Mouse (Mus musculus): Measurements from ENCODE around the gene Camta1.

The Camta1 gene

DNA sequence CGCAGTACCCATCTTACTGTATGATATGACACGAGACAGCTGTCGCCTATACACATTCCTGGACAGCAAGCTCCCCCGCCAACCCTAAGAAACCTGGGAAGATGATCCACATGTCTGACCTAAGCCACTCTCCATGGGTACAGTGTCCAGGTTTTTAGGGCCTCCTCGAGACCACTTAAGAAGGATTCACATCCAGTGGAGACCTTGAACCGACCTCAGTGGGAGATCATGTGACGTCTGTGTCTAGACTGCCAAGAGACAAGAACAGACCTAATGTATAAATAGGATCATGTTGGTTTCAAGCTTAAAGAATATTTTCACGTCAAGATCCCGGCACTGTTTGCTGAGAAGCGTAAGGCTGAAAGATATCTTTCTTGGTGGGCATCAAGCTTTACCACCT is 757.5 kb downstream of the Camta1 start:
- POLR2A ChIA-PET: interaction anchor here in 1 of 4 experiments (0.5 kb wide), 1 partner anchor 37 kb away, joined by 4 read pairs; no protein-coding TSS in a partner anchor

DNA sequence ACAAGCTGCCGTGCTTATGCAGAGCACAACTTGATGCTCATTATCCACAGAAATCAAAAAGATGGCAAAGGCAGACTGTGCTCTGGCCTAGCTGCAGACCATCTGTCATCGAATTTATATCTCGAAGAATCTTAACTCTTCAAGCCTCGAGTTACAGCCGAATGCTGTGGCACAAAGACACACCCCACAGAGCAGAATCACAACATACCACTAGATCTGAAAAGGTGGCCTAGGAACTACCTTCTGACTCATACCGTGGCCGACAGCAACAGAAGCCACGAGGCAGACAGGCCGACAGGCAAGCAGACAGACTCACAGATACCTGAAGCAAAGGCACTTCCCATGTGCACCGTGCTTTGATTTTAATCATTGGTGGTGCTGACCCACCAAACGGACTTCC is 758.0 kb downstream of the Camta1 start:
- ChIA-PET CTCF (interaction anchor here in 2 of 4 experiments (0.7 to 2.1 kb wide), 3 partner anchors 8 to 36 kb away, joined by 4 to 12 read pairs (median 4); no protein-coding TSS in a partner anchor), POLR2A (interaction anchor here in 1 of 4 experiments (0.5 kb wide), 1 partner anchor 37 kb away, joined by 4 read pairs; no protein-coding TSS in a partner anchor)

More for the DNA sequence above, 757.5 kb downstream of the Camta1 start:
- CTCF ChIA-PET: interaction anchor here in 2 of 4 experiments (0.6 to 2.1 kb wide), 4 partner anchors 9 to 179 kb away, joined by 4 to 12 read pairs (median 5); no protein-coding TSS in a partner anchor

DNA sequence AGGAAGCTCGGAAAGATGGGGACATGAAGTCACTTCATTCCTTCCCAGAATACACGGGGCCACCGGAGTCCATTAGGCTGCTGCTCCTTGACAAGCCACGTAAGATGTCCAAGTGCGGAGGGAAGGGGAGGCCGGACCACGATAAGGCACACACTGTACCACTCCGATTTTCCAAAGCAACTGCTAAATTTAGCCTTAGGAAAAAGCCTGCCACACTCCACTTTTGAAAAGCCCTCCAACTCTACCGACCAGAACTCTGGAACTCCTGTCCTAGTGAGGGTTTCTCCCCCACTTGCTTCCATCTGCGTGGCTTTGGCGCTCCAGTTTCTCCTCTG is 764.6 kb downstream of the Camta1 start:
- POLR2A ChIA-PET: interaction anchor here in 3 of 4 experiments (1.4 to 3.6 kb wide), 4 partner anchors 10 to 19 kb away, joined by 3 to 19 read pairs (median 4); no protein-coding TSS in a partner anchor
- CTCF ChIA-PET: interaction anchor here in 3 of 4 experiments (1.1 to 5.4 kb wide), 4 partner anchors 10 to 43 kb away, joined by 3 to 58 read pairs (median 13); no protein-coding TSS in a partner anchor

DNA sequence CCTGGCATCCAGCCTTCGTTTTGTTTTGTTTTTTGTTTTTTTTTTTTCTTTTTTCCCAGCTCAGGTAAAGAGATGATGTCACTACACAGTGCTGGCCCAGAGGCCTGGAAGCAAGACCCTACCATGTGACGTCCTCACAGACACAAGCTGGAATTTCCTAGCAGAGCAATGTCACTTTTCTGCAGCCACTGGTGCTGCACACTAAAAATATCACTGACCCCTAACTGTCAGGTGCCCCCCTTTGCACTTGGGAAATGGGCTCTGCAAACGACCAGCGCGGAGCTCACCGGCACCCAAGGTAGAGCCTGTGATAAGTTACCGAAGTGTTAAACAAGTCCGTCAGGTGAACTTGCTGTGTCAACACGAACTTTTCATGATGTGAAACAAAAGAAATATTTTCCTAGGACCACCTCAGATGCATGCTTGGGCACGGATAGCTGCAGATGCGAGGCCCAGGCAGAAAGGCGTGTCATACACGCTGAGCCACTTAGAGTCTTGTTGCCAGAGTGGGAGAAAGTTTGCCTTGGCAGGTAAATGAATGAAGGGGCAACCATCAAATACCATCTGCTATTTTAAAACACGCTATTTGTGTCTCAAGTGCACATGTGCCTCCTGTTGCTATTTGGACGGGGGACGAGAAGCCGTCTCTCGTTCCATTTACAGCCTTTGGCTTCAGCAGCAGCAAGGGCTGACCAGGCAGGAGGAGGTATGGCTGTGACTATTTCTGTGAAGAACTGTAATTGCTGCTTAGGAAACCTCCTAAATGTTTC is 765.2 kb downstream of the Camta1 start:
- ChIA-PET CTCF (interaction anchor here (0.5 to 5.4 kb wide), 19 partner anchors 8 to 900 kb away, joined by 3 to 58 read pairs (median 6); partner anchors contain the start of gene Phf13 (in 1 of the 4)), POLR2A (interaction anchor here in 3 of 4 experiments (0.6 to 3.6 kb wide), 12 partner anchors 11 to 837 kb away, joined by 3 to 19 read pairs (median 5); partner anchors contain the start of genes Dnajc11 (in 1 of the 3) and Vamp3 (in 1 of the 3))

DNA sequence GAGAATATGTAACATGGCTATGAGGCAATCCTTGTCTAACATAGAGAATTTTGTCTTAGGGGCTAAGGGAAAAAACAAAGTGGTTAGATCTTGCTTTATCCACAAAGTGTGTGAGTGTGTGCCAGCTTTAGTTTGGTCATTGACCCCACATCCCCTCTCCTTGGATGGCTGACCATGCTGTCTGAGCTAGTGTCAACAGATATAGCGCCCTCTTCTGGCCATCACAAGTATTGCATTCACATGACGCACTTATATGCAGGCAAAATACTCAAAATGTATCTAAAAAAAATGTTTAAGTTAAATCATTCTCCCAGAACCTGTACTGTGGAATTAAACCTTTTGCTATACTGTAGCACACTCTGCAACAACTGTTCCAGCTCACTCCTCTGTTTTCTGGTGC is 766.5 kb downstream of the Camta1 start:
- POLR2A ChIA-PET: interaction anchor here in 3 of 4 experiments (0.9 to 3.6 kb wide), 13 partner anchors 8 to 37 kb away, joined by 3 to 19 read pairs (median 6); partner anchors contain the start of gene Vamp3 (in 1 of the 3)

DNA sequence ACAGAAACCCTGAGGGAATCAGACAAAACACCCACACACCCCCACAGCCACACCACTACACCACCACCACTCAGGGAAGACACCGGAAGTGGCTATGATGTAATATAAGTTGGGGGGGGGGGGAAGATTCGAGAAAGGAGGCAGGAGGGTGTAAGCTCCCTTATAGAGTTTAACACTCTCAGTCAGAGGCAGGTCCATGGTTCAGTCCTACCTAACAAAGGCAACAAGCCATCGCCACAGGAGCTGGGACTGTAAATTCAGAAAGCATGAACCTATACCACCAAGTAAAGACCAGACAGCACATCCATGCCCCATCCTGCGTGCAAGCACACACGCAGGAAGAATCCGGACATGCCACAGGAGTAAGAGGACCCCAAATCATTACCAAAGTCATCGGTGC is 772.4 kb downstream of the Camta1 start, which contains the start of gene Gm13090:
Gene Gm13090, plus strand, starts transcription at position 301 of the 400 bp plus-strand sequence.
- CTCF ChIA-PET: interaction anchor here in 1 of 4 experiments (0.6 to 3.6 kb wide), 4 partner anchors 12 to 51 kb away, joined by 3 to 13 read pairs (median 4); no protein-coding TSS in a partner anchor
- POLR2A ChIA-PET: interaction anchor here in 2 of 4 experiments (0.8 to 1.4 kb wide), 2 partner anchors 10 to 19 kb away, joined by 3 to 7 read pairs; no protein-coding TSS in a partner anchor

More for the DNA sequence above, 766.5 kb downstream of the Camta1 start:
- CTCF ChIA-PET: interaction anchor here (0.5 to 5.4 kb wide), 41 partner anchors 8 to 951 kb away, joined by 3 to 58 read pairs (median 4); partner anchors contain the start of gene Per3 (in 1 of the 4)

DNA sequence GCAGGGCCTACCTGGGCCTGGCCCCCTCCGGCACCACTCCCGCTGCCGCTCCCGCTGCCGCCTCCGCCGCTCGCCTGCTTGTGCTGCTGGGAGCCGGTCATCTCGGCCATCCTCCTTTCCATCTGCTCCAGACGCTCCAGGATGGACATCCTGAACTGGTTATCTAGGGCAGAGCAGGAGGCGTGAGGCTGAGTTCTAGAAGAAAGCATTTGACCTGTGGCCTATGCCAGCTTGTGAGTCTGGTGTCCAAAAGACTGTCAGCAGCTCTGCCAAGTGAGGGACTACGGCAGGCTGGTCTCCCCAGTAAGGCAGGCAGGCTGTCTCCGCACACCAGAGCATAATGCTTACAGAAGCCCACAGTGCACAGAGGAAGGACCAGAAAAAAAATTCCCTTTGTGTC is 772.9 kb downstream of the Camta1 start:
- POLR2A ChIA-PET: interaction anchor here (0.7 to 1.4 kb wide), 4 partner anchors 10 to 41 kb away, joined by 3 to 7 read pairs (median 3); no protein-coding TSS in a partner anchor
- CTCF ChIA-PET: interaction anchor here in 1 of 4 experiments (3.6 kb wide), 1 partner anchor 51 kb away, joined by 13 read pairs; no protein-coding TSS in a partner anchor

DNA sequence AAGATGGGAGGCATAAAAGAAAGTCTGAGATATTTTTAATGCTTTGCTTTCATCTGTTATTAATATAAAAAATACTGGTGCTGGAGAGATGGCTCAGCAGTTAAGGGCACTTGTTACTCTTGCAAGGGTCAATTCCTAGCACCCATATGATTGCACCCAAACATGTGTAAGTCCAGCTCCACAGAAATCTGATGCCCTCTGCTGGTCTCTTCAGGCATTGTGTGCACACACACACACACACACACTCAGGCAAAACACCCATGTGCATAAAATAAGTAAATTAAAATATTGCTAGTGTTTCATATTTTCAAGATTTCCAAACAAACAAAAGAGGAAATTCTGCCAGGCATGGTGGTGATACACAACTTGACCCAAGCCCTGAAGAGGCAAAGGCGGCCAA is 774.3 kb downstream of the Camta1 start:
- CTCF ChIA-PET: interaction anchor here in 3 of 4 experiments (0.6 to 3.6 kb wide), 7 partner anchors 8 to 337 kb away, joined by 3 to 13 read pairs (median 3); partner anchors contain the start of gene Per3 (in 1 of the 3)
- POLR2A ChIA-PET: interaction anchor here in 3 of 4 experiments (0.7 to 1.4 kb wide), 4 partner anchors 8 to 75 kb away, joined by 3 read pairs; partner anchors contain the start of gene Per3 (in 1 of the 3)

DNA sequence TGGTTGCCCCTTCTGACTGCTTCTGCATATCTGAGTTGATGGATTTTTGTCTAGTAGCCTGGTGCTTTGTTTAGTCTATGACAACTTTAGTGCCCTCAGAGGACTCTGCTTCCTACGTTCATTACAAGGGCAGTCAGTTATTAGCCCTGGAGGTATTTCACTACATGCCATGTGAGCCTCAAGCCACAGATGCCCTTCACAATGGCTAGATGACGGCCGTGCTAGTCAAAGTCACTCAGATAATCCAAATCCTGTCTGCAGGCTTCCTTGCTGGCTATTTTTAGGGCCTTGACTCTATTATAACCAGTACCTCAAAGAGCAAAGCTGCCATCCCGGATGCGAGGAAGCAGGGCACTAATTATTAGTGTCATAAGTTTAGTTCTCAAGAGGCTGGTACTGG is 778.6 kb downstream of the Camta1 start:
- CTCF ChIA-PET: interaction anchor here in 2 of 4 experiments (1.4 to 1.9 kb wide), 2 partner anchors 12 kb away, joined by 4 to 9 read pairs; no protein-coding TSS in a partner anchor
- POLR2A ChIA-PET: interaction anchor here in 2 of 4 experiments (1.1 to 2.3 kb wide), 3 partner anchors 9 to 12 kb away, joined by 3 to 7 read pairs (median 4); no protein-coding TSS in a partner anchor

DNA sequence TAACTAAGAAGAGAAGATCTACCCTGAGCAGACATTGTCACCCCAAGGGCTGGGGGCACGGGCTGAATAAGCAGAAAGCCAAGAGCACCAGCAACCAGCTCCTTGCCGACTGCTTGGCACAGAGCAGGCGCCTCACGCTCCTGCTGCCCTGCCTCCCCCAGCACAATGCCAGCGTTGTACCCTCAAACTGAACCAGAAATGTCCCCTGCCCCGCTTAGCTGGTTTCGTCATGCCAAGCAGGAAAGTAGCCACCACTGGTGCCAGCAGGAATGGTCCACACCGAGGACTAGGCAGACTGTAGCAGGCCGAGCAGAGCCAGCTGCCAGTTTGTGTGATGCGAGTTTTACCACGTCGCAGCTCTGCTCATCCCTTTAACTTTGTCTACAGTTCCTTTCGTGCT is 779.7 kb downstream of the Camta1 start:
- ChIA-PET CTCF (interaction anchor here in 2 of 4 experiments (0.6 to 2.0 kb wide), 5 partner anchors 13 to 58 kb away, joined by 3 to 9 read pairs (median 5); no protein-coding TSS in a partner anchor), POLR2A (interaction anchor here in 3 of 4 experiments (0.6 to 2.3 kb wide), 10 partner anchors 8 to 56 kb away, joined by 3 to 7 read pairs (median 4); no protein-coding TSS in a partner anchor)

DNA sequence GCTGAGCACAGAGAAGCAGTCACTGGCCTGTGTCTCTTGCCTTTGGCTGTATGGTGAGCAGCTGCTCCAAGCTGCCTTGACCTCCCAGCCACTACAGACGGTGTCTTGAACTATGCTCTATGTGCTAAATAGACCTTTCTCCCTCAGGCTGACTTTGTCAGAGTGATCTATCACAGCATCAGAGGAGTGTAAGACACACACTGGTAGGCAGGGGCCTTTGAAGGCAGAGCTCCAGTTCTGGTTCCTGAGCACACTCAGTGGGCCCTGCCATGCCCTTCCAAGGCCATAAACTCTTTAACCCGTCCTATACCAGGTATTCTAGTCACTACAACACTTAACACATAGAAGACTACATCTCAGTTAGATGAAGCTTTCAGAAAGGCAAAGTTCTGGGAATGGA is 780.3 kb downstream of the Camta1 start:
- CTCF ChIA-PET: interaction anchor here in 2 of 4 experiments (0.6 to 2.0 kb wide), 5 partner anchors 14 to 58 kb away, joined by 3 to 9 read pairs (median 5); no protein-coding TSS in a partner anchor
- POLR2A ChIA-PET: interaction anchor here in 3 of 4 experiments (0.7 to 2.6 kb wide), 9 partner anchors 9 to 47 kb away, joined by 3 to 7 read pairs (median 5); no protein-coding TSS in a partner anchor

DNA sequence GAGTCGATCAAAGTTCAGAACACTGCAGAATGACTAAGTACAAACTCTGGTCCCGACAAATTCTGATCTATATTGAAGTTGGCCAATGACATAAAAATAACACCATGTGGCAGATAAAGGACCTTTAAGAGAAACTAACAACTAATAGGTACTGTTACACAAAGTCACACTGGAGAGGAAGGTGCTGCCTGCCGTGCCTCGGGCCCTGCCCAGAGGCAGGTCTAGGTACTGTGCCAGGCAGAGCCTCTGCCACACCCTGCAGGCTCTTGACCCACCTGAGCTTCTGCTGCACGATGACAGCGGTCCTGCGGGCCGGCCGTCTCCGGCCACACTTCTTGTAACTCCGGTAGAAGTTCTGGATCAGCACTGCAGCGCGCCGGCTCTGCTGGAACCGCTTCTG is 786.9 kb downstream of the Camta1 start:
- POLR2A ChIA-PET: interaction anchor here in 3 of 4 experiments (0.8 to 1.5 kb wide), 8 partner anchors 8 to 65 kb away, joined by 3 to 5 read pairs (median 4); partner anchors contain the start of genes Per3 (in 1 of the 3) and Vamp3 (in 1 of the 3)
- CTCF ChIA-PET: interaction anchor here (0.9 to 7.7 kb wide), 10 partner anchors 13 to 67 kb away, joined by 3 to 77 read pairs (median 8); no protein-coding TSS in a partner anchor

DNA sequence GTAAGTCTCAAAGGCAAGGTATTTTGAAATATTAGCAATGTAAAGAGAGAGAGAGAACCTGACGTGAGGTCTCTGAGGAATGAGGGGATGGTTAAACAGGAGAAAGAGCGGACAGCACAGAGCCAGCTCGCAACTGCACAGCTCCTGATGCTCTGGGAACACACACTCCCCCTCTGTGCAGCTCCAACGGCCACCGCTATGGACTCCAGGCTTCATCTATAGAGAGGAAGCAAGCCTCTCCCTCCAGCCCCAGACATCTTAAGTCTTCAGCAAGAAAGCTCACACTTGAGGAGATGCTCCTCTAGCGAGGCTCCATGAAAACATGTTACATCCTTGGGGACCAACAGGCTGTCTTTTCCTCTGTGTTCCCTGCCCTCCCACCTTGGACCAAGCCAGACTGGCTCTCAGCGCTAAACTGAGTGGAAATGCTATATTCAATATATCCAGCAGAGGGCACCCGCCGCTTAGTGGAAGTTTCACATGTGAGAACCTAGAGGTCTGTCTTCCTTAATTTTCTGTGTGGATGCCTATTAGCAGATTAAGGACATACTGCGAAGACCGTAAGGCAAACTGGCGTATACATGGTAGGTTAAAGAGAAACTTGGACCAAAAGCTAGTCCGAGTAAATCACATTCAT is 788.5 kb downstream of the Camta1 start:
- POLR2A ChIA-PET: interaction anchor here in 2 of 4 experiments (0.6 to 1.7 kb wide), 6 partner anchors 17 to 169 kb away, joined by 3 to 5 read pairs (median 3); no protein-coding TSS in a partner anchor

DNA sequence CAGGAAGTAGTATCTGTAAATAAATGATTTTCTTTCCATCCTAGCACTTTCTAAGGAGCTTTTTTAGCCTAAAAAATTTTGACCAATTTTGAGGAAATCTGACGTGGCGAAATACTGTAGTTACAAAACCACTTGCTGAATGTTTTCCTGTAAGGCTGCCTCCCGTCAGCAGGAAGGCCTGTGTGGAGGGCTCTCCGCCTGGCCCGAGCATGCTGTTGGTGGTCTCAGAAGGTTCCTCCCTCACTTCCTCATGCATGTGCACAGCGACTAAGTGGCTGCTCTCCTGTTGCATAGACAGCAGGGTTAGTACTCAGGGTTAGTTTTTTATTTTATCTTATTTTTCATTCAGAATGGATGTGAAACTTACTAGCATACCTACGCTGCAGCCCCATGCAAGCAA is 790.7 kb downstream of the Camta1 start:
- CTCF ChIA-PET: interaction anchor here (0.7 to 7.7 kb wide), 8 partner anchors 8 to 70 kb away, joined by 3 to 77 read pairs (median 7); no protein-coding TSS in a partner anchor

More for the DNA sequence above, 788.5 kb downstream of the Camta1 start:
- CTCF ChIA-PET: interaction anchor here (0.5 to 7.7 kb wide), 15 partner anchors 14 to 131 kb away, joined by 3 to 77 read pairs (median 5); partner anchors contain the start of gene Vamp3 (in 1 of the 4)

DNA sequence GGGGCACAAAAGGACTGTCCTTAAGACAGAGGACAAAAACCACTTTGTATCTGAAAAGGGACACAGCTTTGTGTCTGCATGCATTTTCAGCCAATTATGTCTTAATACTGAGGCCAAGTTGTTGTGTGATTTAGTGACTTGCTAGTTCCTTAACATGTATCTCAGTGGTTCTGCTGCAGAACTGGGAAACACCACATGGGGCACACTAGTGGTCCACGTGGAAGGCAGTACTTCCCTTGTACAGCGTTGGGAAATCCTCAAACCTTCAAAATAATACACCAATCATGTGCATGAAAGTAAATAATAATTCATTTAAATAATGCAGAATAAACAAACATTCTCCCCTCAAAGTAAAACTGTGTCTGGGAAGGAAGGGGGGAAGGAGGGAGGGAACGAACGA is 792.9 kb downstream of the Camta1 start:
- CTCF ChIA-PET: interaction anchor here in 2 of 4 experiments (1.6 to 7.7 kb wide), 2 partner anchors 72 to 73 kb away, joined by 3 to 77 read pairs; no protein-coding TSS in a partner anchor
- POLR2A ChIA-PET: interaction anchor here in 1 of 4 experiments (1.5 kb wide), 1 partner anchor 8 kb away, joined by 5 read pairs; no protein-coding TSS in a partner anchor

More for the DNA sequence above, 790.7 kb downstream of the Camta1 start:
- POLR2A ChIA-PET: interaction anchor here in 3 of 4 experiments (0.9 to 2.0 kb wide), 5 partner anchors 11 to 623 kb away, joined by 3 to 5 read pairs (median 4); partner anchors contain the start of gene Vamp3 (in 1 of the 3)

DNA sequence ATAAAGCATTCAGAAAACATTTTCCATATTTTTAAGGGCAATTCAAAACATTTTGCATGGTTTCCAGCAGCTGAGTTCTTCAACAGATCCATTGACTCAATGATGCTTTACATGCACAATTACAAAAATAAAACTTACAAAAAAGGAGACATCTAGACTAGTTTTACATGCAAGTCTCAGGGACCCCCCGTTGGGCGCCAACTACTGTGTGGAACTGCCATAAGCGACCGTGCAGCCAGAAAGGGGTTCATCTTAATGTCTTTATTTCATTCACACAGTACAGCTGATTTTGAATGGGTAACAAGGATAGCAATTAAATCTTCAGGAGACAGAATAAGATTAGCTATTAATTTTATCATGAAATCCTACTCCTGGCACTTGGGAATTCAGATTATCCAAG is 802.1 kb downstream of the Camta1 start:
- POLR2A ChIA-PET: interaction anchor here in 3 of 4 experiments (0.7 to 2.1 kb wide), 7 partner anchors 11 to 69 kb away, joined by 3 to 24 read pairs (median 3); partner anchors contain the start of gene Per3 (in 1 of the 3)
- CTCF ChIA-PET: interaction anchor here in 2 of 4 experiments (0.5 to 2.2 kb wide), 4 partner anchors 15 to 164 kb away, joined by 3 to 6 read pairs (median 4); partner anchors contain the start of gene Per3 (in 1 of the 2)

All from embryonic stem cell, embryonic (primary cell).